Mouse (Mus musculus) ZHBTc4 (cell line): ENCODE measurements at regions not wholly inside any gene's neighbourhood (a gene's known extent, or its start where the extent isn't known, plus 50 kb on each side); places are given as distances from the start of the nearest gene placed in this dataset.

Source experiments
- DNase-seq: peaks from one replicate; pipeline ENCODE4 v3.0.0-alpha.2; 2011; ENCODE audit warnings: low read depth, low spot score

GRCm38 (mm10) chr11:17324651-17325050 lies 67.3 kb downstream of the C1d start:
- DNase-seq, result no peak

- no peak for DNase-seq
These were observed 68.6 kb downstream of the C1d start for GRCm38 (mm10) chr11:17325731-17326646.

- no peak for DNase-seq
These were observed 69.3 kb downstream of the C1d start for GRCm38 (mm10) chr11:17326695-17327094.

- DNase-seq, result no peak
These were observed 94.1 kb downstream of the C1d start for GRCm38 (mm10) chr11:17351476-17351875.

GRCm38 (mm10) chr11:17352148-17353130 lies 95.1 kb downstream of the C1d start:
- peak; percentile 13 for DNase-seq

GRCm38 (mm10) chr11:17359698-17360254 lies 102.4 kb downstream of the C1d start:
- DNase-seq, result no peak

GRCm38 (mm10) chr11:17377859-17378258 lies 120.5 kb downstream of the C1d start:
- no peak for DNase-seq

GRCm38 (mm10) chr11:17386756-17387155 lies 129.4 kb downstream of the C1d start:
- DNase-seq, result no peak

- no peak for DNase-seq
These were observed 136.5 kb downstream of the C1d start for GRCm38 (mm10) chr11:17393832-17394231.

- no peak for DNase-seq
These were observed 157.2 kb downstream of the C1d start for GRCm38 (mm10) chr11:17414531-17414930.

GRCm38 (mm10) chr11:17415144-17415543 lies 157.8 kb downstream of the C1d start:
- DNase-seq, result no peak

- no peak for DNase-seq
These were observed 160.4 kb downstream of the C1d start for GRCm38 (mm10) chr11:17417656-17418289.

GRCm38 (mm10) chr11:17442133-17442532 lies 184.8 kb downstream of the C1d start:
- DNase-seq, result no peak

- no peak for DNase-seq
These were observed 191.9 kb downstream of the C1d start for GRCm38 (mm10) chr11:17449289-17449688.

- DNase-seq, result no peak
These were observed 193.1 kb downstream of the C1d start for GRCm38 (mm10) chr11:17450360-17451045.

- DNase-seq, result no peak
These were observed 194.1 kb downstream of the C1d start for GRCm38 (mm10) chr11:17451451-17451850.

- DNase-seq, result peak; percentile 22
These were observed 196.2 kb downstream of the C1d start for GRCm38 (mm10) chr11:17453530-17453929.

- DNase-seq, result no peak
These were observed 201.6 kb downstream of the C1d start for GRCm38 (mm10) chr11:17458946-17459345.

GRCm38 (mm10) chr11:17460024-17460919 lies 202.9 kb downstream of the C1d start:
- DNase-seq, result peak; percentile 76

GRCm38 (mm10) chr11:17460920-17461279 lies 203.5 kb downstream of the C1d start:
- DNase-seq, result peak; percentile 70
